Comparison of ENCODE assay signal across 8 mouse cellular contexts in genomic region chr14:50785251-50785637, GRCm38 (mm10). TPM values are rescaled to one million over a fixed set of nuclear protein-coding genes. Genes with fewer than 3 reads are reported as not detected.
DNase-seq lines count a peak whose midpoint lies in the region; ATAC-seq lines count a peak whose summit lies in the region.

Gene Ttc5, minus strand, starts transcription at chr14:50785519.

- peak; percentile 98 to 99 for ATAC-seq in hematopoietic stem cell, adult 5-6 weeks (replicated peaks in 1 of 2; ENCODE audit: insufficient read depth in 1 of 2, low FRiP score in 2 of 2, low TSS enrichment in 1 of 2, low read depth in 1 of 2, poor library complexity in 2 of 2, severe bottlenecking in 2 of 2)
- ATAC-seq in lung, embryonic 16.5 days (ENCODE audit: low read depth): peak; percentile 97

- no peaks in the 10 kb centered on the region for H3K27me3 ChIP-seq in lung, embryonic 16.5 days (ENCODE audit: control insufficient read depth, insufficient read depth, low read depth, low read length)

- H3K9ac ChIP-seq in lung, embryonic 16.5 days (ENCODE audit: low read length): peak within 1 kb of the TSS; percentile 85

- DNase-seq in MEL-GATA-1-ER (ENCODE audit: extremely low read depth, low read depth): peak; percentile 84
- peak; percentile 87 for DNase-seq in cerebellum, adult 8-10 months
- DNase-seq in forelimb bud, embryonic 11.5 days (ENCODE audit: low read depth, low spot score): peak; percentile 93
- DNase-seq in layer of hippocampus, adult 9-10 months (ENCODE audit: low spot score): peak; percentile 81
- DNase-seq in ovary, postnatal 10 days (ENCODE audit: low spot score): peak; percentile 90
- DNase-seq in thymus, postnatal 10 days (ENCODE audit: low spot score in 2 of 2): peak; percentile 77 to 93

- under 1% methylated on average over 21 of the region's 21 CpGs for WGBS in lung, embryonic 16.5 days

- H3K9me3 ChIP-seq in lung, embryonic 16.5 days (ENCODE audit: control insufficient read depth, low read length): no peaks in the 10 kb centered on the region

- H3K36me3 ChIP-seq in lung, embryonic 16.5 days (ENCODE audit: control insufficient read depth, insufficient read depth, low read length): peaks cover 11% of the 10 kb centered on the region

- peaks cover 6% of the 10 kb centered on the region for H3K4me1 ChIP-seq in lung, embryonic 16.5 days (replicated peaks; ENCODE audit: control insufficient read depth, insufficient read depth, low read length)

- H3K27ac ChIP-seq in lung, embryonic 16.5 days (ENCODE audit: low read length): peak within 1 kb of the TSS; percentile 27; the same call in 1 of the 2 replicates

- peak within 1 kb of the TSS; percentile 94 for H3K4me3 ChIP-seq in lung, embryonic 16.5 days (ENCODE audit: low read length)

- peak within 1 kb of the TSS; percentile 78 for H3K4me2 ChIP-seq in lung, embryonic 16.5 days (ENCODE audit: low read depth, low read length)

RNA-seq across cellular contexts. Expression of gene Ttc5, which starts in this region (rescaled TPM):
- 38.0 and 55.2 TPM in 2 replicates for total RNA-seq in hematopoietic stem cell, adult 5-6 weeks (2017)
- polyA plus RNA-seq in lung, embryonic 16.5 days (2015; fragmentation: Nextera tagmentation; extraction: Ambion mirVana): 68.6 and 71.7 TPM in 2 replicates

Comparison
In these comparisons a context has a peak if more than half of its experiments do, and no peak if none do; other contexts are left out.
1. Peak in every context shown above with its lines: DNase-seq, ATAC-seq, H3K4me3 ChIP-seq and H3K27ac ChIP-seq.